Mouse (Mus musculus) embryonic facial prominence, embryonic 14.5 days (tissue): ENCODE measurements around the gene Rnd1. TPM values are rescaled to one million over a fixed set of nuclear protein-coding genes. Genes with fewer than 3 reads are reported as not detected.

Source experiments
- ATAC-seq: fragments of 200-750 bp; cut with Nextera tagmentation; 2 replicates; pipeline ENCODE4 v1.8.0; 2017; ENCODE audit warnings: low read depth, moderate number of reproducible peaks, moderate TSS enrichment
- DNase-seq: peaks from one replicate; pipeline ENCODE4 v3.0.0-alpha.2; 2015; ENCODE audit warnings: low spot score
- H3K27ac ChIP-seq: fragments of 300-500 bp; sonication (generic); replicated peaks from 2 replicates; pipeline ENCODE4 v1.5.1; 2014; ENCODE audit warnings: low read depth, mild to moderate bottlenecking, low read length, moderate library complexity
- H3K27me3 ChIP-seq: fragments of 300-500 bp; sonication (generic); replicated peaks from 2 replicates; pipeline ENCODE4 v1.6.1; 2014; ENCODE audit warnings: low read length; ENCODE audit not compliant: control insufficient read depth, insufficient read depth
- H3K36me3 ChIP-seq: fragments of 300-500 bp; sonication (generic); 2 replicates; pipeline ENCODE4 v1.6.1; 2014; ENCODE audit warnings: low read length, mixed read lengths; ENCODE audit not compliant: control insufficient read depth, insufficient read depth
- H3K4me1 ChIP-seq: fragments of 300-500 bp; sonication (generic); 2 replicates; pipeline ENCODE4 v1.6.1; 2014; ENCODE audit warnings: antibody characterized with exemption, low read length; ENCODE audit not compliant: control insufficient read depth, insufficient read depth
- H3K4me2 ChIP-seq: fragments of 300-500 bp; sonication (generic); 2 replicates; pipeline ENCODE4 v1.6.1; 2014; ENCODE audit warnings: low read depth, mild to moderate bottlenecking, low read length, moderate library complexity, mixed read lengths
- H3K4me3 ChIP-seq: fragments of 300-500 bp; sonication (generic); 2 replicates; pipeline ENCODE4 v1.5.1; 2014; ENCODE audit warnings: low read depth, mild to moderate bottlenecking, low read length
- H3K9ac ChIP-seq: fragments of 300-500 bp; sonication (generic); 2 replicates; pipeline ENCODE4 v1.6.1; 2014; ENCODE audit warnings: low read depth, mild to moderate bottlenecking, low read length, moderate library complexity, mixed read lengths
- H3K9me3 ChIP-seq: fragments of 300-500 bp; sonication (generic); 2 replicates; pipeline ENCODE4 v1.6.1; 2016; ENCODE audit warnings: low read length; ENCODE audit not compliant: control insufficient read depth
- WGBS: fragments of 180-500 bp; shearing (Covaris S2); extraction: QIAGEN DNeasy Blood & Tissue Kit; methylation state at CpG from one replicate; pipeline ENCODE4 v1.1.7; 2014; 5-methylcytosine and 5-hydroxymethylcytosine counted together
- polyA plus RNA-seq: library from polyadenylated mRNA; unstranded; fragments of >200 nt; fragmentation: Nextera tagmentation; extraction: Ambion mirVana; gene quantifications from 2 replicates; pipeline ENCODE4 v1.2.1, GENCODE M21; 2014

Rnd1 gene
- polyA plus RNA-seq, 1 experiment from 2014 or later, result 0.42 TPM

- Histone ChIP-seq H3K9ac (0 out of 2 replicates have a peak overlapping the region, but pooled peaks have one; percentile 30), H3K4me2 (0 out of 2 replicates have a peak overlapping the region, but pooled peaks have one; percentile 65), H3K27ac (no peak overlapping the region), H3K27me3 (peaks cover 44% of the 10 kb centered on the region), H3K9me3 (no peaks in the 10 kb centered on the region), H3K36me3 (no peaks in the 10 kb centered on the region), H3K4me1 (0 out of 2 replicates have a peak, but pooled peaks cover 4% of the 10 kb centered on the region), H3K4me3 (no peak overlapping the region; the same call in 1 of the 2 replicates)
- ATAC-seq (no peak), DNase-seq (no peak)
- 22% methylated on average over 11 of the region's 11 CpGs for WGBS
Measured at GRCm38 (mm10) chr15:98674994-98675545, 2.2 kb downstream of the Rnd1 start.

- 0 out of 2 replicates have a peak, but pooled peaks cover 4% of the 10 kb centered on the region for H3K4me1 ChIP-seq
- peaks cover 44% of the 10 kb centered on the region for H3K27me3 ChIP-seq
- H3K9ac ChIP-seq, result no peak overlapping the region
- H3K27ac ChIP-seq, result no peak overlapping the region
- H3K4me3 ChIP-seq, result no peak overlapping the region
- H3K9me3 ChIP-seq, result no peaks in the 10 kb centered on the region
- DNase-seq (no peak), ATAC-seq (no peak)
- 0 out of 2 replicates have a peak overlapping the region, but pooled peaks have one; percentile 65 for H3K4me2 ChIP-seq
- WGBS, result 41% methylated on average over 7 of the region's 7 CpGs
- no peaks in the 10 kb centered on the region for H3K36me3 ChIP-seq
Measured at GRCm38 (mm10) chr15:98674284-98674993, 2.8 kb downstream of the Rnd1 start.

GRCm38 (mm10) chr15:98673732-98674131 is 3.5 kb downstream of the Rnd1 start:
- H3K9ac ChIP-seq, result no peak overlapping the region
- H3K27ac ChIP-seq, result no peak overlapping the region
- no peak overlapping the region for H3K4me2 ChIP-seq
- H3K36me3 ChIP-seq, result no peaks in the 10 kb centered on the region
- no peak overlapping the region for H3K4me3 ChIP-seq
- DNase-seq (no peak), ATAC-seq (no peak)
- no peaks in the 10 kb centered on the region for H3K9me3 ChIP-seq
- 76% methylated on average over 7 of the region's 7 CpGs for WGBS
- H3K27me3 ChIP-seq, result peaks cover 44% of the 10 kb centered on the region
- 0 out of 2 replicates have a peak, but pooled peaks cover 4% of the 10 kb centered on the region for H3K4me1 ChIP-seq

- Histone ChIP-seq H3K9ac (no peak overlapping the region), H3K4me3 (no peak overlapping the region), H3K4me1 (0 out of 2 replicates have a peak, but pooled peaks cover 4% of the 10 kb centered on the region), H3K27ac (no peak overlapping the region), H3K9me3 (no peaks in the 10 kb centered on the region), H3K27me3 (peaks cover 37% of the 10 kb centered on the region), H3K36me3 (no peaks in the 10 kb centered on the region), H3K4me2 (no peak overlapping the region)
- no peak for DNase-seq
- no peak for ATAC-seq
- WGBS, result 78% methylated on average over 4 of the region's 4 CpGs
Measured at GRCm38 (mm10) chr15:98672592-98672991, 4.7 kb downstream of the Rnd1 start.

GRCm38 (mm10) chr15:98664042-98664907 is 13.0 kb downstream of the Rnd1 start:
- 80% methylated on average over 11 of the region's 11 CpGs for WGBS
- DNase-seq (peak; percentile 56), ATAC-seq (no peak)
- H3K4me2 ChIP-seq, result no peak overlapping the region
- 0 out of 2 replicates have a peak, but pooled peaks cover 3% of the 10 kb centered on the region for H3K4me1 ChIP-seq
- no peak overlapping the region for H3K4me3 ChIP-seq
- H3K27ac ChIP-seq, result no peak overlapping the region
- no peak overlapping the region for H3K9ac ChIP-seq
- peaks cover 8% of the 10 kb centered on the region; the same call in 1 of the 2 replicates for H3K36me3 ChIP-seq
- no peaks in the 10 kb centered on the region for H3K27me3 ChIP-seq
- H3K9me3 ChIP-seq, result no peaks in the 10 kb centered on the region

- Histone ChIP-seq H3K9ac (peak within 1 kb of the TSS; percentile 94), H3K27ac (peak within 1 kb of the TSS; percentile 85), H3K36me3 (peaks cover 22% of the 10 kb centered on the region), H3K9me3 (no peaks in the 10 kb centered on the region), H3K4me2 (peak within 1 kb of the TSS; percentile 69), H3K4me3 (peak within 1 kb of the TSS; percentile 73), H3K4me1 (0 out of 2 replicates have a peak, but pooled peaks cover 3% of the 10 kb centered on the region), H3K27me3 (no peaks in the 10 kb centered on the region)
- DNase-seq (peak; percentile 99), ATAC-seq (peak; percentile 98)
- WGBS, result 4% methylated on average over 45 of the region's 48 CpGs
Measured at GRCm38 (mm10) chr15:98662567-98663545, 14.4 kb downstream of the Rnd1 start, which contains the start of gene Ddx23. TSS of gene Ddx23 (minus strand) at chr15:98662894.

- H3K9me3 ChIP-seq, result no peaks in the 10 kb centered on the region
- peak overlapping the region; percentile 73 for H3K4me3 ChIP-seq
- H3K36me3 ChIP-seq, result peaks cover 29% of the 10 kb centered on the region
- ATAC-seq (no peak), DNase-seq (peak; percentile 38)
- 0 out of 2 replicates have a peak, but pooled peaks cover 3% of the 10 kb centered on the region for H3K4me1 ChIP-seq
- H3K27me3 ChIP-seq, result no peaks in the 10 kb centered on the region
- H3K4me2 ChIP-seq, result peak overlapping the region; percentile 69
- peak overlapping the region; percentile 85 for H3K27ac ChIP-seq
- H3K9ac ChIP-seq, result peak overlapping the region; percentile 94
- whole genome bisulfite sequencing, result under 1% methylated on average over 14 of the region's 14 CpGs
Measured at GRCm38 (mm10) chr15:98662198-98662566, 15.1 kb downstream of the Rnd1 start.
